Mouse (Mus musculus) erythroblast, embryonic 14.5 days (primary cell): ENCODE measurements around the gene Tshz2. TPM values are rescaled to one million over a fixed set of nuclear protein-coding genes. Genes with fewer than 3 reads are reported as not detected.

ENCODE experiments used
- H3K27me3 ChIP-seq: 2 replicates; pipeline ENCODE4 v1.6.1; 2012; ENCODE audit warnings: inconsistent platforms; ENCODE audit not compliant: control insufficient read depth
- H3K36me3 ChIP-seq: 2 replicates; pipeline ENCODE4 v1.6.1; 2012; ENCODE audit warnings: mild to moderate bottlenecking, inconsistent platforms; ENCODE audit not compliant: control insufficient read depth
- H3K4me1 ChIP-seq: 2 replicates; pipeline ENCODE4 v1.6.1; 2012; ENCODE audit warnings: inconsistent platforms; ENCODE audit not compliant: control insufficient read depth
- H3K4me3 ChIP-seq: replicated peaks from 2 replicates; pipeline ENCODE3; 2012; ENCODE audit warnings: moderate library complexity, mild to moderate bottlenecking, inconsistent platforms
- H3K9me3 ChIP-seq: 2 replicates; pipeline ENCODE4 v1.6.1; 2012; ENCODE audit warnings: low read length, inconsistent platforms, mixed read lengths; ENCODE audit not compliant: control insufficient read depth
- GATA1 ChIP-seq: IDR thresholded peaks from 2 replicates; pipeline ENCODE4 v1.6.1; 2012; ENCODE audit warnings: low read length, inconsistent platforms, mixed read lengths
- TAL1 ChIP-seq: IDR thresholded peaks from 3 replicates; pipeline ENCODE4 v1.6.1; 2012; ENCODE audit warnings: low read length, inconsistent platforms, mixed read lengths
- polyA plus RNA-seq: library from polyadenylated mRNA; stranded (reverse); fragments of >175 nt; gene quantifications from 2 replicates; pipeline ENCODE4 v1.2.3, GENCODE M21; 2012

Gene Tshz2
- polyA plus RNA-seq, 1 experiment, result not detected

GRCm38 (mm10) chr2:169915326-169915725 is 282.5 kb downstream of the Tshz2 start:
- TF ChIP-seq TAL1 (no peak), GATA1 (no peak)
- H3K9me3 ChIP-seq, result peaks cover 13% of the 10 kb centered on the region
- H3K4me3 ChIP-seq, result no peak overlapping the region
- H3K4me1 ChIP-seq, result no peaks in the 10 kb centered on the region
- H3K27me3 ChIP-seq, result no peaks in the 10 kb centered on the region
- no peaks in the 10 kb centered on the region for H3K36me3 ChIP-seq

- no peak overlapping the region for H3K4me3 ChIP-seq
- peaks cover 3% of the 10 kb centered on the region for H3K9me3 ChIP-seq
Measured at GRCm38 (mm10) chr2:169919111-169919695, 286.4 kb downstream of the Tshz2 start.

GRCm38 (mm10) chr2:169924177-169924810 is 291.5 kb downstream of the Tshz2 start:
- no peaks in the 10 kb centered on the region for H3K4me1 ChIP-seq
- H3K9me3 ChIP-seq, result no peaks in the 10 kb centered on the region
- no peak overlapping the region for H3K4me3 ChIP-seq
- H3K27me3 ChIP-seq, result no peaks in the 10 kb centered on the region
- no peaks in the 10 kb centered on the region for H3K36me3 ChIP-seq
- TF ChIP-seq GATA1 (no peak), TAL1 (no peak)

More at GRCm38 (mm10) chr2:169919111-169919695, 286.4 kb downstream of the Tshz2 start:
- Histone ChIP-seq H3K27me3 (no peaks in the 10 kb centered on the region), H3K36me3 (no peaks in the 10 kb centered on the region), H3K4me1 (no peaks in the 10 kb centered on the region)
- TF ChIP-seq TAL1 (no peak), GATA1 (no peak)

- no peaks in the 10 kb centered on the region for H3K27me3 ChIP-seq
- no peaks in the 10 kb centered on the region for H3K36me3 ChIP-seq
- H3K4me1 ChIP-seq, result no peaks in the 10 kb centered on the region
- TF ChIP-seq GATA1 (no peak), TAL1 (no peak)
- H3K9me3 ChIP-seq, result no peaks in the 10 kb centered on the region
- no peak overlapping the region for H3K4me3 ChIP-seq
Measured at GRCm38 (mm10) chr2:169925466-169925865, 292.7 kb downstream of the Tshz2 start.

GRCm38 (mm10) chr2:169926016-169926415 is 293.2 kb downstream of the Tshz2 start:
- Histone ChIP-seq H3K36me3 (no peaks in the 10 kb centered on the region), H3K9me3 (no peaks in the 10 kb centered on the region), H3K4me1 (no peaks in the 10 kb centered on the region), H3K27me3 (no peaks in the 10 kb centered on the region), H3K4me3 (no peak overlapping the region)
- TF ChIP-seq GATA1, result no peak
- no peak for TF ChIP-seq TAL1

GRCm38 (mm10) chr2:169927401-169927800 is 294.6 kb downstream of the Tshz2 start:
- H3K27me3 ChIP-seq, result no peaks in the 10 kb centered on the region
- H3K36me3 ChIP-seq, result no peaks in the 10 kb centered on the region
- H3K9me3 ChIP-seq, result no peaks in the 10 kb centered on the region; the same call in 1 of the 2 replicates
- TF ChIP-seq TAL1, result no peak
- no peak for TF ChIP-seq GATA1
- no peak overlapping the region for H3K4me3 ChIP-seq
- H3K4me1 ChIP-seq, result no peaks in the 10 kb centered on the region

GRCm38 (mm10) chr2:169928447-169929120 is 295.8 kb downstream of the Tshz2 start:
- no peak for TF ChIP-seq TAL1
- no peak for TF ChIP-seq GATA1
- Histone ChIP-seq H3K9me3 (no peaks in the 10 kb centered on the region; the same call in 1 of the 2 replicates), H3K4me1 (no peaks in the 10 kb centered on the region), H3K36me3 (no peaks in the 10 kb centered on the region), H3K4me3 (no peak overlapping the region), H3K27me3 (no peaks in the 10 kb centered on the region)

- Histone ChIP-seq H3K4me1 (no peaks in the 10 kb centered on the region), H3K9me3 (no peaks in the 10 kb centered on the region; the same call in 1 of the 2 replicates), H3K4me3 (no peak overlapping the region), H3K36me3 (no peaks in the 10 kb centered on the region), H3K27me3 (no peaks in the 10 kb centered on the region)
- TF ChIP-seq GATA1 (no peak), TAL1 (no peak)
Measured at GRCm38 (mm10) chr2:169929540-169930497, 297.0 kb downstream of the Tshz2 start.

GRCm38 (mm10) chr2:169935642-169936041 is 302.8 kb downstream of the Tshz2 start:
- Histone ChIP-seq H3K27me3 (no peaks in the 10 kb centered on the region), H3K4me1 (no peaks in the 10 kb centered on the region), H3K9me3 (no peaks in the 10 kb centered on the region; the same call in 1 of the 2 replicates), H3K4me3 (no peak overlapping the region), H3K36me3 (no peaks in the 10 kb centered on the region)
- TF ChIP-seq TAL1, result no peak
- TF ChIP-seq GATA1, result no peak
